Mouse (Mus musculus): ENCODE measurements around the gene Fzd2. TPM values are rescaled to one million over a fixed set of nuclear protein-coding genes. Genes with fewer than 3 reads are reported as not detected.

The Fzd2 gene
- total and polyA plus RNA-seq, 2 experiments from 2014 or later = 3.9 to 17.3 TPM

DNA sequence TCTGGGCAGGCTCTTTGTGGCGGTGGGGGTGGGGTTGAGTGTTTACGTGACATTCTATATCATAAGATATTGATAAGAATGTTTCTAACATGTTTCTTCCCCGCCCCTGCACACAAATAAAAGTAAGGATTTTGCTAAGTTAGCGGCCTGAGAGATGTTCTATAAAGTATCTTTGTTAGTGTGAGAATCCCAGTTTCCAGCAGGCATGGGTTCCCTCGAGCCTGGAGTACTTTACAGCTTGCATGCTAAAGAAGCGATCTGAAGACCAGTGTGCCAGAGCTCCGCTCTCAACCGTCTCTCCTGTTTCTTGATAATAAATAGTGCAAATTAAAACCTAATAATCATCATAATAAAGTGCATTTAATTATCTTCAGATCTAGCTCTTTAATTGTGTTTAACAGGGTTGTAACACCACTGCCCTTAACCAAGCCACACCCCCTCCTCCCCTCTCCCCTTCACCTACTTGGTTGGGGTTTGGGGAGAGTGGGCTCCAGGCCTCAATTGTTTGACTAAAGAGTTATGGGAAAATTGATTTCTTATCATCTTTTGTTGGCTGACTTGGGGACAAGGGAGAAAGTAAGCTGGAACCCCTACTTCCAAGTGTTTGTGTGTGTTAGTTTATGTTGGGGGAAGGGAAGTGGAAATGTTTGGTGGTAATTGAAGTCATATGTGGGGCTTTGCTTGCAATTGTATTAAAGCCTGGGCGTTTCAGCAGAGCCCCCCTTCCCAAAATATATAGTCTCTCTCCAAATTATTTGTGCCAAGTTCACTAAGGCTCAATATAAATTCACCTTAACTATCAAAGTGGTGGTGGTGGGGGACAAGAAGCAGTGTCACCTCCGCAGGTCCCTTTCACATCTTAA lies 3.7 kb downstream of the Fzd2 start:
- no peak overlapping the region for H3K9ac ChIP-seq (replicated peaks; ENCODE audit: low read length, poor library complexity, severe bottlenecking)
- no peaks in the 10 kb centered on the region for H3K4me1 ChIP-seq (ENCODE audit: insufficient read depth, low read length)
- H3K36me3 ChIP-seq (ENCODE audit: insufficient read depth, low read length) = no peaks in the 10 kb centered on the region
- H3K27ac ChIP-seq (ENCODE audit: low read depth, low read length) = no peak overlapping the region
- no peak for TF ChIP-seq CTCF (IDR thresholded peaks at IDR 0.05)
- ATAC-seq (ENCODE audit: low FRiP score) (no peak), DNase-seq (ENCODE audit: low spot score) (no peak)
- peak overlapping the region; percentile 37; the same call in 1 of the 2 replicates for H3K4me2 ChIP-seq (ENCODE audit: low read depth, low read length, poor library complexity, severe bottlenecking)
- H3K27me3 ChIP-seq (ENCODE audit: insufficient read depth, low read length) = peaks cover 15% of the 10 kb centered on the region; the same call in 1 of the 2 replicates
- H3K9me3 ChIP-seq (ENCODE audit: low read length) = no peaks in the 10 kb centered on the region
- WGBS = 29% methylated on average over 10 of the region's 10 CpGs
- peak overlapping the region; percentile 62; the same call in 1 of the 2 replicates for H3K4me3 ChIP-seq (ENCODE audit: low read depth, low read length)

DNA sequence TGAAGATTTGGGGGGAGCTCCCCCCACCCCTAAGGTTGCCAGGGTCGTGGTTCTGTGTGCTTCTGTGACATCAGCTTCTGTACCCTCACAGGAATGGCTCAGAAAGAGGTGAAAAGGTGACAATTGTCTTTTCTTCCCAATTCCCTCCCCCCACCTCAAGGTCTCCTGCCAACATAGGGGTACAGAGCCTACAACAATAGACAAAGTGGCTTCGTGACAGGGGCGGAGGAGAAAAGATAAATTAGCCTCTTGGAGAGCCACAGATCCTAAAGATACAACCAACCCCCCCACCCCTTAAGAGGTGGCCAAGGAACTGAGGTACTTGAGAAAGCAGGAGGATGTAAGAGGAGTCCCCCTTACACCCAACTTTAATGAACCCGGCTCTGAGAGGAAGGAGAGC lies 4.5 kb downstream of the Fzd2 start:
- no peak overlapping the region for H3K27ac ChIP-seq (ENCODE audit: low read depth, low read length)
- DNase-seq (ENCODE audit: low spot score) = no peak
- H3K9me3 ChIP-seq (ENCODE audit: low read length) = no peaks in the 10 kb centered on the region
- peaks cover 13% of the 10 kb centered on the region; the same call in 1 of the 2 replicates for H3K27me3 ChIP-seq (ENCODE audit: insufficient read depth, low read length)
- no peak overlapping the region for H3K9ac ChIP-seq (replicated peaks; ENCODE audit: low read length, poor library complexity, severe bottlenecking)
- no peak overlapping the region for H3K4me3 ChIP-seq (ENCODE audit: low read depth, low read length)
- 46% methylated on average over 4 of the region's 4 CpGs for WGBS
- H3K4me2 ChIP-seq (ENCODE audit: low read depth, low read length, poor library complexity, severe bottlenecking) = no peak overlapping the region
- ATAC-seq (ENCODE audit: low FRiP score) = no peak
- TF ChIP-seq CTCF (IDR thresholded peaks at IDR 0.05) = no peak
- no peaks in the 10 kb centered on the region for H3K4me1 ChIP-seq (ENCODE audit: insufficient read depth, low read length)
- H3K36me3 ChIP-seq (ENCODE audit: insufficient read depth, low read length) = no peaks in the 10 kb centered on the region

DNA sequence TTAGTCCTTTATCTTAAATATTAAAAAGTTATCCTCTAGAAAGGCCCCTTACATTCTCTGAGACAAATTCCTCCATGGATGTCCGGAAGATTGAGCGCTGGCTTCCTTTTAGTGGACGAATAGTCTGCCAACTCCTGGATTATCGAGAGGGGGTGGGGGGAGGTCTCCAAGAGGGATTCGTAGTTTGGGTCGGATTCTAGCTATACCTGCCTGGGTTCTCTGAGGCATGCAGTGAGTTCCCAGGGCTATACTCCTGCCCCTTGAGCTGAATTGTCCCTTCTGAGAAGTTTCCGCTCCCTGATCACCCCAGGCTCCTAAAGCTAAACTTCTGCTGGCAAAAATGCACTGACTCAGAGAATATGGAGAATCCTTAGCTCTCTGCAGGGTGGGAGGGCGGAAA lies 5.3 kb downstream of the Fzd2 start:
- no peaks in the 10 kb centered on the region for H3K4me1 ChIP-seq (ENCODE audit: insufficient read depth, low read length)

GRCm38 (mm10) chr11:102610260-102610659 lies 6.1 kb downstream of the Fzd2 start:
- H3K9ac ChIP-seq (replicated peaks; ENCODE audit: low read length, poor library complexity, severe bottlenecking) = no peak overlapping the region
- no peak for ATAC-seq (ENCODE audit: low FRiP score)
- no peak for DNase-seq (ENCODE audit: low spot score)

More for the DNA sequence above, 5.3 kb downstream of the Fzd2 start:
- DNase-seq (ENCODE audit: low spot score) (no peak), ATAC-seq (ENCODE audit: low FRiP score) (no peak)
- H3K27ac ChIP-seq (ENCODE audit: low read depth, low read length) = no peak overlapping the region
- no peak overlapping the region for H3K4me2 ChIP-seq (ENCODE audit: low read depth, low read length, poor library complexity, severe bottlenecking)
- no peak overlapping the region for H3K9ac ChIP-seq (replicated peaks; ENCODE audit: low read length, poor library complexity, severe bottlenecking)
- H3K9me3 ChIP-seq (ENCODE audit: low read length) = no peaks in the 10 kb centered on the region
- no peaks in the 10 kb centered on the region for H3K36me3 ChIP-seq (ENCODE audit: insufficient read depth, low read length)
- H3K4me3 ChIP-seq (ENCODE audit: low read depth, low read length) = no peak overlapping the region
- 54% methylated on average over 8 of the region's 8 CpGs for WGBS
- H3K27me3 ChIP-seq (ENCODE audit: insufficient read depth, low read length) = peaks cover 12% of the 10 kb centered on the region; the same call in 1 of the 2 replicates
- TF ChIP-seq CTCF (IDR thresholded peaks at IDR 0.05) = no peak

DNA sequence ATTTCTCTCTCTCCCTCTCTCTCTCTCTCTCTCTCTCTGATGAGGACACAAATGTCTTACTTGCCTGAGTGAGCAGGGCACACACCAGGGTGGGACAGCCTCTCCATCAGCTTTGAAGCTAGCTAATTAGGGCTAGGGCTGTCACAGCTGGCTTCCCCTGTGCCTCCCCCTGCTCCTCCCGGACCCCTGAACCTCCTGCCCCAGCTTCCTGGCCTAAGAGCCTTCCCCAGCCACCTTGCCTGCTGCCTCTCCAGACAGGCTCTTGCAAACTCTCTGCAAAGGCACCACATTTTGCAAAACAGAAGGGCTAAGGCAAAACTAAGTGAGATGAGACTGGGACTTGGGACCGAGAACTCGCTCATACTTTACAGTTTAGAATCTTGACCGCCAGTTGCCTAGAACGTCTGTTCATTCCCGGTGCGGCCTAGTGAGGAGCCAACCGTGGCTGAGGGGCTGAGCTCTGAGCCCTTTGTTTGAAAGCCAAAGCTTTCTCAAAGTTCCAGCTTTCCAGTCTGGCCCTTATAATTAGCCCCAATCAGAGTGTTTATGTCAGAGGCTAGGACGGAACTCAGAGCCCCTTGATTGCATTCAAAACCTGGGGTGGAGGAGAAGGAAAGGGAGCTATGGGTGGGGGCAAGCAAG lies 6.6 kb downstream of the Fzd2 start:
- 26% methylated on average over 9 of the region's 9 CpGs for WGBS
- Histone ChIP-seq H3K4me3 (ENCODE audit: low read depth, low read length) (no peak overlapping the region), H3K4me1 (ENCODE audit: insufficient read depth, low read length) (no peaks in the 10 kb centered on the region), H3K4me2 (ENCODE audit: low read depth, low read length, poor library complexity, severe bottlenecking) (no peak overlapping the region), H3K27me3 (ENCODE audit: insufficient read depth, low read length) (0 out of 2 replicates have a peak, but pooled peaks cover 6% of the 10 kb centered on the region), H3K9ac (replicated peaks; ENCODE audit: low read length, poor library complexity, severe bottlenecking) (no peak overlapping the region), H3K36me3 (ENCODE audit: insufficient read depth, low read length) (no peaks in the 10 kb centered on the region), H3K9me3 (ENCODE audit: low read length) (no peaks in the 10 kb centered on the region), H3K27ac (ENCODE audit: low read depth, low read length) (no peak overlapping the region)
- ATAC-seq (ENCODE audit: low FRiP score) (no peak), DNase-seq (ENCODE audit: low spot score) (no peak)
- no peak for TF ChIP-seq CTCF (IDR thresholded peaks at IDR 0.05)

More at GRCm38 (mm10) chr11:102610260-102610659, 6.1 kb downstream of the Fzd2 start:
- Histone ChIP-seq H3K4me3 (ENCODE audit: low read depth, low read length) (no peak overlapping the region), H3K4me2 (ENCODE audit: low read depth, low read length, poor library complexity, severe bottlenecking) (no peak overlapping the region), H3K27me3 (ENCODE audit: insufficient read depth, low read length) (0 out of 2 replicates have a peak, but pooled peaks cover 7% of the 10 kb centered on the region), H3K36me3 (ENCODE audit: insufficient read depth, low read length) (no peaks in the 10 kb centered on the region), H3K27ac (ENCODE audit: low read depth, low read length) (no peak overlapping the region), H3K9me3 (ENCODE audit: low read length) (no peaks in the 10 kb centered on the region), H3K4me1 (ENCODE audit: insufficient read depth, low read length) (no peaks in the 10 kb centered on the region)
- 34% methylated on average over 4 of the region's 4 CpGs for WGBS
- TF ChIP-seq CTCF (IDR thresholded peaks at IDR 0.05) = no peak

- TF ChIP-seq CTCF (IDR thresholded peaks at IDR 0.05) = no peak
- no peak overlapping the region for H3K9ac ChIP-seq (replicated peaks; ENCODE audit: low read length, poor library complexity, severe bottlenecking)
- H3K4me1 ChIP-seq (ENCODE audit: insufficient read depth, low read length) = no peaks in the 10 kb centered on the region
- H3K4me2 ChIP-seq (ENCODE audit: low read depth, low read length, poor library complexity, severe bottlenecking) = no peak overlapping the region
- no peaks in the 10 kb centered on the region for H3K36me3 ChIP-seq (ENCODE audit: insufficient read depth, low read length)
- WGBS = 23% methylated on average over 6 of the region's 6 CpGs
- H3K4me3 ChIP-seq (ENCODE audit: low read depth, low read length) = no peak overlapping the region
- no peak for ATAC-seq (ENCODE audit: low FRiP score)
- no peaks in the 10 kb centered on the region for H3K9me3 ChIP-seq (ENCODE audit: low read length)
- H3K27ac ChIP-seq (ENCODE audit: low read depth, low read length) = no peak overlapping the region
- 0 out of 2 replicates have a peak, but pooled peaks cover 6% of the 10 kb centered on the region for H3K27me3 ChIP-seq (ENCODE audit: insufficient read depth, low read length)
- DNase-seq (ENCODE audit: low spot score) = no peak
These were observed 7.1 kb downstream of the Fzd2 start for GRCm38 (mm10) chr11:102611317-102611705.
